Mouse (Mus musculus) liver, embryonic 11.5 days (tissue): ENCODE results near the gene Nos1. TPM values are rescaled to one million over a fixed set of nuclear protein-coding genes. Genes with fewer than 3 reads are reported as not detected.

Experiments used
- polyA plus RNA-seq: library from polyadenylated mRNA; unstranded; fragments of >200 nt; fragmentation: Nextera tagmentation; extraction: Ambion mirVana; gene quantifications from 2 replicates; pipeline ENCODE4 v1.2.1, GENCODE M21; 2014

Gene Nos1
- polyA plus RNA-seq, 1 experiment from 2014 or later, result 0.01 TPM

Other genes starting within 250 kb of the Nos1 start
- 44.8 and 49.2 TPM in 2 replicates for gene Fbxo21, start 195.7 kb downstream of the Nos1 start, polyA plus RNA-seq
- gene Tesc, start 246.7 kb downstream of the Nos1 start, polyA plus RNA-seq, result 1.7 and 2.2 TPM in 2 replicates